Mouse (Mus musculus): ENCODE data around the gene Apol11b. TPM values are rescaled to one million over a fixed set of nuclear protein-coding genes. Genes with fewer than 3 reads are reported as not detected.
"Not testable (repeated sequence)": the region's sequence is repeated elsewhere in the genome, so short reads cannot be mapped to it uniquely, and the experiment has no call there.

Apol11b gene
- total RNA-seq (2022), result under 1 TPM in 2 of 4 experiments, not detected in 2; 0.17 to 0.28 TPM

DNA sequence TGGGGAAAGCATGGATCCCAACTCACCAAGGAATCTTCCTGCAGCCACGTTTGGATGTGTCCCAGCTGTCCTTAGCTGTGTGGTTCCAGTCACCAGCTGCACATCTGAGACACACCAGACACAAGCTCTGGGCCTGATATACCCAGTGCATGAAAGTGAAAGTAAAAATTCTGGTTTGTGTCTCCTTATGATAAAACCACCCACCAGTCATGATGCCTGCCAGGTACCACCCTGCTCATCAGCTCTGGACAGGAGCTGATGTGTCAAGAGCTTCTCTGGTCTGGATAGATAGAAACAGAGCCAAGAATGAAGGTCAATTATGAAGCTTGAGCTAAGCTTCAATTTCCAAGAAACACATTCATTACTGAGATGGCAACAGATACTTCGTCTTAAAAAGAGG is at the start of gene Apol11b:
Apol11b (minus strand) TSS at position 111 of the 400 bp plus-strand sequence.
- not testable (repeated sequence) for DNase-seq (ENCODE audit: low spot score in 2 of 2)

DNA sequence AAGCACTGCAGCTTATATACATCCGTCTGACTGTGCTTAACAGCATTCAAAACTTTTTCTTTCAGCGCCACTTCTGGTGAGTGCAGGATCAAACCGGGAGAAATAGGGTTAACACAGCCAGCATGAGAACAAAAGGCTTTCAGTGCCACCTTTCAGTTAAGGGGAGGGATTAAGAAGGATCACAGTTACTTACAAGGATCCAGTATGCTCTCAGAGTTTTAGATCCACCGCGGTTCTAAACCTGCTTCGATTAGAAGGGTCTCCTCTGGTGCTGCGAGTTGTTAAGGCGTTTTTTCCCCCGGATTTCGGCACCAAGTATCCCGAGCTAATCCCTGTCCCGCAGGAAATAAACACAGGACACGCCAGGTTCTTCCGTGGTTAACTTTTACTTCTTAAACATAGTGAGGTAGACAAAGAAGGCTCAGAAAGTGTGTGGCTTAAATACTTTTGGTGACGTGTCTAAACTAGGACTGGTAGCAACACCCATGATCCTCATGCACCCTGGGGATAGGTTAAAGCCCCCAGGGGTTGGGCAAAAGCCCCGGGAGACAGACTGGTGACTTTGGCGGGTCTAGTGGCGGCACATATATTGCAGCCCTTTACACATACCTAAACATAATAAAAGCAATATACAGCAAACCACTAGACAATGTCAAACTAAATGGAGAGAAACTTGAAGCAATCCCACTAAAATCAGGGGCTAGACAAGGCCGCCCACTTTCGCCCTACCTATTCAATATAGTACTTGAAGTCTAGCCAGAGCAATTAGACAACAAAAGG is 48.6 kb upstream of the Apol11b start:
- not testable (repeated sequence) for DNase-seq (ENCODE audit: low spot score in 2 of 2)

DNA sequence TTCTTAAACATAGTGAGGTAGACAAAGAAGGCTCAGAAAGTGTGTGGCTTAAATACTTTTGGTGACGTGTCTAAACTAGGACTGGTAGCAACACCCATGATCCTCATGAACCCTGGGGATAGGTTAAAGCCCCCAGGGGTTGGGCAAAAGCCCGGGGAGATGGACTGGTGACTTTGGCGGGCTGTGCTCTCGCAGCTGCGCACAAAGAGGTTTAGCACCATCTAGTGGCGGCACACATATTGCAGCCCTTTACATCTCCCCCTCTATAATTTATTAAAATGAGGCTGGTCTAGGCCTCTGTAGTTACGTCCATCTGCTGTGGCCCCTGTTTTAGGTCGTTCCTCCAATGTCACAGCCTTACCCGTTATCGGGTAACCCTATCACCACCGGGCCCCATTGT is 40.9 kb upstream of the Apol11b start:
- peak in 1 of 2 experiments; percentile 31 for DNase-seq (ENCODE audit: low spot score in 2 of 2)

DNA sequence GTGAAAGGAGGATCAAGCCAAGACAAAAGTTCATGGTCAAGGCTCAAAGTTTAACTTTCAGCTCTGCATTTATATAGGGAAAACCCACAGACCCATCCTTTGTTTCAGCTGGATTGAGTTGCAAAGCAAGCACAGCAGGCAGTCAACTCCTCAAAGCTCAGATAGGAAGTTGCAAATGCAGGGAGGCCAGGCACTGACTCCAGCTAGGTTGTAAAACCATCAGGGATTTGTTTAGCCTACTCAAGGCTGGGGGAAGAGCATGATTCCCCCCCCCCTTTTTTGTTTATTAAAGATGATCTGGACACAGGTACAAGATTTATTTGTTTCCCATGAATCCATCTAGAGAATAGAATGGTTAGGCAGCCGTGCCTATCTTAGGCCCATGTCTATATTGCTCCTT is 31.0 kb upstream of the Apol11b start:
- not testable (repeated sequence) for DNase-seq (ENCODE audit: low spot score in 2 of 2)

DNA sequence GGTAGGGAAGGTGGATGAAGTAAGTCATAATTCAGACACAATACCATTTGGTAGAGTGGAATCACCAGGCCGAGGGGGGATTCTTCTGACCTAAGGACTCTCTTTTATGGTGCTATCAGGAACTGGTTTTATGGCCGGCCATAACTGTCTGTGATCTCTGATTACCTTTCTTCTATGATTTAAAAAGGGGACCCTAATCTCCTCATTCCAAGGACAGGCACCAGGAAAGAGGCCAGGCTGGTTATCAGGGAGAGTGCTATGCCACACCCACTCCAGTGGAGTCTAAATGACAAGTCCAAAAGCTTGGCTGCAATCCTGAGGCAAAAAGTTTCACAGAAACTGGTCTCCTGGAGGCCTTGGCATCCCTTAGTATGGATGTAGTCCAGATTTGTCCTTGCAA is 18.8 kb upstream of the Apol11b start:
- DNase-seq (ENCODE audit: low spot score in 2 of 2), result not testable (repeated sequence)

DNA sequence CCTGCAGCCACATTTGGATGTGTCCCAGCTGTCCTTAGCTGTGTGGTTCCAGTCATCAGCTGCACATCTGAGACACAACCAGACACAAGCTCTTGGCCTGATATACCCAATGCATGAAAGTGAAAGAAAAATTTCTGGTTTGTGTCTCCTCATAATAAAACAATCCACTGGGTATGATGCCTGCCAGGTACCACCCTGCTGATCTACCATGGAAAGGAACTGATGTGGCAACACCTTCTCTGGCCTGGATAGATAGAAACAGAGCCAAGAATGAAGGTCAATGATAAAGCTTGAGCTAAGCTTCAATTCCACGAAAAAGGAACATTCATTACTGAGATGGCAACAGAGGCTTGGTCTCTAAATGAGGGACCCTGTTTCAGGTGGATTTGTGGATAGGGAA is 16.7 kb upstream of the Apol11b start:
- not testable (repeated sequence) for DNase-seq (ENCODE audit: low spot score in 2 of 2)

DNA sequence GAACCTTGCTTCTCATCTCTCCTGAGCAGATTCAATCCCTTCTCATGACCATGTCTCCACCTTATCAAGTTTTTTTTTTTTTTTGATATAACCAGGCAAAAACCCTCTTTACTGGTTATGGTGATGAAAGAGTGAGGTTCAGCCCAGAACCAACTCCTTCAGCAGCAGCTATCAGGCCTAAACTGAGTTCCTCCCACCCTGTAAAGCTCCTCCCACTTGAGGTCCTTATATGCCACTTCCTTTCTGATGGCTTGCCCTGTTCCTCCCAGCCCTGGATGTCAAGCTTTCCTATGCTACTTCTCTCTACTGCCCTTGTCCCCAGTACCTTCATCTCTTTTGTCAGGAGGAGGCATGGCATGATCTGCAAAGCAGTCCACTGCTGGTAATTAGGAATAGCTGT is 8.1 kb upstream of the Apol11b start:
- not testable (repeated sequence) for DNase-seq (ENCODE audit: low spot score in 2 of 2)

DNA sequence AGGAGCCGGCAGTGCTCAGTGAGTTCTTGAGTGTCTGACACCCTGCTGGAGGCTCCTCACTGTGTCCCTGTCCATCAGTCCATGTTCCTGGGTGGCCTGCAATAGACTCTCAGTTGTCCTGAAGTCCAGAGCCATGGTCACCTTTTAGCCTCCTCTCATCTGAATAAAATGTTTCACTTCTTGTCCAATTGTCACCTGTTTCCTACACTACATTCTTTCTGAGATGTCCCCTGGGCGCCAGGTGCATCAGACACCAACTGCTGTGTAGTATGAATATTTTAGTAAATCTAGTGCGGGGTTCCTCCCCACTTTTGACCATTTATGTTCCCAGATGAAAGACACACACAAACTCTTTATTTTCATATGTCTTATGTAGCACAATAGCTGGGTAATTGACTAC is 13.3 kb downstream of the Apol11b start:
- DNase-seq (ENCODE audit: low spot score in 2 of 2), result not testable (repeated sequence)

DNA sequence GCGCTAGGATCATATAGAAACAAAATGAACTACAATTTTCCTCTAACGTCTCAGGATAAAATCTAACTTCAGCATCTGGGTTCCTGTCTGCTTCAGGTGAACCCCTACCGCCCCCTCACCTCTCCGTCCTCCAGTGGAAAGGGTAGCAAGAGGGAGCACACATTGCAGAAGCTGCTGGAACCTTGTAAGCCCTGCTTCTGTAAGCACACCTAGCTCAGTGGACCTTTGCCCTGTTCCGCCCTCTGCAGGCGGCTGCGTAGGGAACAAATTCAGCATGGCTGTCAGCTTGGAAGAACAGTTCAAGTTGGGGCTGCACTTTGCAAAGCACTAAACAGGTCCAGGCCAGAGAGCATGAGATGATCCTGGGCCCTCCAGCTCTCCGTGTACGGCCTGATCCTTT is 14.4 kb downstream of the Apol11b start:
- DNase-seq (ENCODE audit: low spot score in 2 of 2), result not testable (repeated sequence)

DNA sequence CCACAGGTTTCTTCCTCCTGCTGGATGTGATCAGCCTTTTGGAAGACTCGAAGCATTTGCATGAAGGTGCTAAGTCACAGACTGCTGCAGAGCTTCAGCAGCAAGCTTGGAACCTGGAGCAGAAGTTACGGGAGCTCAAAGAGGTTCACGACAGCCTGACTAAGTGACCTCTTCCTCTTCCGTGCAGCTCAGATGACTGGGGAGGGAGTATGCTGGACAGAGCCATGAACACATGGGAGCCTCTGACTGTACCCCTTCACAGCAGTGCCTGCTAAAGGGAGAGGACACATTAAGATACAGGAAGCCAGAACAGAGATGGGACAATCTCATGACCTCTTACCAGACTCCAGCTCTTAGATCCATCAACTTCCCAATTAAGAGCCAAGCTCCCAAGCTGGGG is 16.6 kb downstream of the Apol11b start:
- DNase-seq (ENCODE audit: low spot score in 2 of 2), result not testable (repeated sequence)

DNA sequence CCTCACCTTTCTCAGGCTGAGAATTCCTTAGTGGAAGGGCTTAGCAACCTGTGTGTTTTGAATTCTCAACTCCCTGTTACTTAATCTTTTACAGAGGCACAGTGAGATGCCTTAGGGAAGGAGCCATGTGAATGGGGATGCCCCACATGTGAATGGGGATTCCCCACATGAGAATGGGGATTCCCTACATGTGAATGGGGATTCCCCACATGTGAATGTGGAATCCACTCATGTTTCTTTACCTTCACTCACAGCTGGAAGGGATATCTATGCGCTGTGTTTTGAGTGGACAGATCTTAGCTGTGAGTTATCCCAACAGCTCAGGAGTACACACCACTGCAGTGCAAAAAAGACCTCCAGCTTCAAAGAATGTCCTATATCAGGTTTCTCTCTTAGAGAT is 18.4 kb downstream of the Apol11b start:
- no peak for DNase-seq (ENCODE audit: low spot score in 2 of 2)

DNA sequence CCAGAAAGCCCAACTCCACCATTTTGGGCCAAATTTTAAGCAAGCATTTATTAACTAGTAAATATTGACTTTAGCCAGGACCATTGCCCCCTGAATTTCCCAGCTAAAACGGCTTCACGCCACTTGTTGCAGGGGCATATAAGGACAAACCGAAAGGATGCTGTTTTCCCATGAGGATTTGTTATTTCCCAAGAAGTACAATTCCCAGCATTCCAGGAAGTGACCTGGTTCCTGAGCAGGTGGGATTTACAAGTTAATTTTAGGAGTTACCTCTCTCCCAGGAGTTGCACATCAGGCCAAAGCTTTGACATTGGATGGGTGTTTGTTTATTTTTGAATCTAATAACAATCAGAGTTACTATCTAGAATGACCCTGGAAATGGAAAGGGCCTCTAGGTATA is 37.0 kb downstream of the Apol11b start:
- no peak for DNase-seq (ENCODE audit: low spot score in 2 of 2)

DNA sequence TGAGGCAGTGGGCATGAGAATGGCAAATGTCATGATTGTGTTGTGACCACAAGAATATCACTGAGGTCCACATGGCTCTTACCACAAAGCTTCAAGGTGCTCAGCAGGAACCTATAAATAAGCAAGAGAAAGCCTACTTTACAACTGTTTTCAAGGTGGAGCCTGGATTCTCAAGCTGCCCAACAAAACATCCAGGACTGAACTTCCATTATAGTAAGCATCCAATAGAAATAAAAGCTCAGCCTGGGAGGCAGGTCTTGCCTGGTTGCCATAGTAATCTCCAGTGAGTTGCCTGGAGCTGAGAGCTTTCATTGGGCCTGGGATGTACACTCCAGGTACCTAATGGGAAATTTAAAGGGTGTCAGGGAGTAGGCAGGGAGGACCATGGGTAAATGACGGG is 44.1 kb downstream of the Apol11b start, which contains the start of gene Gm36245:
Gm36245 (plus strand) TSS at position 301 of the 400 bp plus-strand sequence.
- DNase-seq (ENCODE audit: low spot score in 2 of 2), result no peak

DNA sequence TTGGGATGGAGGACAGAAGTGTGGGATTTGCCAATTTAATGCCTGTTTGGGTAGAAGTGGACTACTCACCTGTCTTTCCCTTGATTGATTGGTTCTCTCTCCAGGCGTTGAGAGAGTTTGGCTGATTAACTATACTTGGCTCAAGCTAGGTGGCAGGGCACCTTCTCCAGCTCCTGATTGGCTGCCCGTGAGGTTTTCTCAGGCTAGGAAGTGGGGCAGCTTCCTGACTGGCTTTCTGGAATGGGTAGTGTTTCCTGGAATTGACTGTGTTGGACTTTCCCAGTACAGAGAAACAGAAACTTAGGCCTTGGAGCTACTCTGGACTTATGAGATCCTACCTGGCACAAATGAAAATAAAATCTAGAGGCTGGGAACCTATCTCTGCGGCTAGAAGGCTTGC is 44.7 kb downstream of the Apol11b start:
- DNase-seq (ENCODE audit: low spot score in 2 of 2), result no peak

DNA sequence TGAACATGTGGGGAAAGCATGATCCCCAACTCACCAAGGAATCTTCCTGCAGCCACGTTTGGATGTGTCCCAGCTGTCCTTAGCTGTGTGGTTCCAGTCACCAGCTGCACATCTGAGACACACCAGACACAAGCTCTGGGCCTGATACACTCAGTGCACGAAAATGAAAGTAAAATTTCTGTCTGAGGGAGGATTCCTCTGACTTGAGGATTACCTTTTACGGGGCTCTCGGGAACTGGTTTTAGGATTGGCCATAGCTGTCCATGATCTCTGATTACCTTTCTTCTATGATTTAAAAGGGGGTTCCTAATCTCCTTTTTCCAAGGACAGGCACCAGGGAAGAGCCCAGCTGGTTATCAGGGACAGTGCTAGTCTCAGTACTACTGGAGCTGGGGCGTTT is 47.1 kb downstream of the Apol11b start, which contains the start of gene Apol10b:
Apol10b (minus strand) TSS at position 165 of the 400 bp plus-strand sequence.
- DNase-seq (ENCODE audit: low spot score in 2 of 2), result no peak

DNA sequence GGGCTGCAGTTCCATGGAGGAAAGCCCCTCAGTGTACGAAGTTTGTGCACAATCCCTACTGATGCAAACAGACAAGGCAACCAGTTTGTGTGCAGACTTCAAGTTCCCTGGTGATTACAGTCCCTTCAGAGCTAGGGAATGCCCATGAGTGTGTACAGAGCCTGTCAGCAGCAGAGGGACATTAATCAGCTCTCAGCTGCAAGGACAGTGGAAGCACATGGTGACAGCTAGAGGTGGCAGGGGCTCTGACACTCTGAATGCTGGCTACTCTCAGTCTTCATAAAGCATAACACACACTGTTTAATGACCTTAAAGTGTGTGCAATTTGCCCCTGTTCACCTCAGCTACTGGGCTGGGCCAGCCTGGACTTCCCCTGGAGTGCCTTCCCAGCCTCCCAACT is 49.5 kb downstream of the Apol11b start:
- DNase-seq (ENCODE audit: low spot score in 2 of 2), result no peak

DNA sequence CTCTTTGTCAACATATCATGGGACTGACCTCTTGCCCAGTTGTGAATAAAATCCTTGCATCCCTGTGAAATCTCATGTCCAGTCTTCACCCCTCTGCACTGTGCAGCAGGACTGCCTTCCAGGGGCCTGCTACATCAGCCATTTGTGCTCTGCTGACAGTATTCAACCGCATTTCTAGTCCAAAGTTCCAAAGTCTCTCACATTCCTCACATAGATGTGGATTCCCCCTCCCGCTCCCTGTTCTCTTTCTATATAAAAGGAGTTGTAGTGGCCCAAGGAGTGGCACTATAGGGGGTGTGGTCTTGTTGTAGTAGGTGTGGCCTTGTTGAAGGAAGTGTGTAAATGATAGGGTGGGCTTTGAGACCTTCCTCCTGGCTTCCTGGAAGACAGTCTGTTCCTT is 52.2 kb downstream of the Apol11b start:
- no peak for DNase-seq (ENCODE audit: low spot score in 2 of 2)

DNA sequence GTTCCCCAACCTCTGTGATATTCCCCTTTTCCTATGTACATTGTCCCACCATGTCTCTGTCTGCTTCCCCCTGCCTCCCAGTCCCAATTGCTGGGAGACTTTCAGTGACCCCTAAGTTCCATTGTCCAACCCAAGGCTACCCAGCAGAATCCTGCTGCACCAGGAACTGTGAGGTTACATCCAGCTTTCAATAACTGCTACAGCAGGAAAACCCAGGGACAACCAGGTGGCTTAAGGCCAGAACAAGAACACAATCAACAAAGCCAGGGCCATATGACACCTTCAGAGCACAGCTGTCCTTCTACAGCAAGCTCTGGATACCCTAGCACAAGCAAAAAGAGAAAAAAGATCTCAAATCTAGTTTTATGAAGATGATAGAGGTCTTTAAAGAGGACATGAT is 54.1 kb downstream of the Apol11b start:
- no peak for DNase-seq (ENCODE audit: low spot score in 2 of 2)

DNA sequence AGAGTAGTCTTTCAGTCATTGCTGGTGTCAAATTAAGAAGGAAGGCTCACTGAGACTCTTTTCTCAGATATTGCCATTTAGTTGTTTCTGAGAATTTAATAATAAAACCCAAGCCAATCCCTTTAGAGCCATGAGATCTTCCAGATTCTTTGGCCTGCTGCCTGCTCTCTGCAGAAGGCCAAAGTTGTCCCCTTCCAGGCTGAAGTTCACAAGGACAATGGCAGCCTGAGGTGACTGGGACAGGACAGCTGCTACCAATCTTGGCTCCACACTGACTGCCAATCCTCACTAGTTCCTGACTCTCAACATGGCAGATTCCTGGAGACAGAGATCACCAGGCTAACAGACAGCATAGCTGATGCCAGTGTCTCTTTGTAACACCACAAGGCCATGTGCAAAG is 56.1 kb downstream of the Apol11b start:
- no peak for DNase-seq (ENCODE audit: low spot score in 2 of 2)
